ENCODE assay signal across 15 mouse cellular contexts in genomic region chr12:30252381-30252780, GRCm38 (mm10).
"Had no signal": no experiment of that assay in that cellular context is flagged by ENCODE, and none has a peak within 500 bp of the region (broad histone marks: within the 10 kb centered on the region; RNA-seq: fewer than 3 reads in every experiment).

No protein-coding gene starts in this region.

- H3K27ac ChIP-seq: midbrain, embryonic 12.5 days; neural tube, embryonic 13.5 days; neural tube, embryonic 15.5 days had no signal

- DNase-seq: lung, adult 18-20 months; lung, embryonic 14.5 days; lung, postnatal 10 days; lung, postnatal 4 days; midbrain, embryonic 14.5 days; retina, postnatal 1 day; right cerebral cortex, adult 18-20 months; right cerebral cortex, postnatal 25 days; thymus, adult 18-20 months; thymus, postnatal 14 days; thymus, postnatal 36 days had no signal

- H3K9me3 ChIP-seq: midbrain, embryonic 12.5 days; neural tube, embryonic 13.5 days; neural tube, embryonic 15.5 days had no signal

- H3K36me3 ChIP-seq: midbrain, embryonic 12.5 days; neural tube, embryonic 13.5 days; neural tube, embryonic 15.5 days had no signal

- H3K27me3 ChIP-seq: midbrain, embryonic 12.5 days; neural tube, embryonic 13.5 days; neural tube, embryonic 15.5 days had no signal

- H3K4me1 ChIP-seq: midbrain, embryonic 12.5 days; neural tube, embryonic 15.5 days had no signal

- H3K4me3 ChIP-seq: midbrain, embryonic 12.5 days; myocyte; neural tube, embryonic 13.5 days; neural tube, embryonic 15.5 days had no signal
